Mouse (Mus musculus): ENCODE measurements around the gene Dapk3.
A peak's percentile ranks its signal among the peaks of the same experiment; 100 is the strongest.
"Not testable (repeated sequence)": the region's sequence is repeated elsewhere in the genome, so short reads cannot be mapped to it uniquely, and the experiment has no call there.

Gene Dapk3

GRCm38 (mm10) chr10:81179451-81180342 lies 3.1 kb upstream of the Dapk3 start:
- no peak for DNase-seq

GRCm38 (mm10) chr10:81180946-81181345 lies 1.9 kb upstream of the Dapk3 start:
- no peak for DNase-seq

- not testable (repeated sequence) for DNase-seq
These were observed 945 bp upstream of the Dapk3 start for GRCm38 (mm10) chr10:81181860-81182259.

DNA sequence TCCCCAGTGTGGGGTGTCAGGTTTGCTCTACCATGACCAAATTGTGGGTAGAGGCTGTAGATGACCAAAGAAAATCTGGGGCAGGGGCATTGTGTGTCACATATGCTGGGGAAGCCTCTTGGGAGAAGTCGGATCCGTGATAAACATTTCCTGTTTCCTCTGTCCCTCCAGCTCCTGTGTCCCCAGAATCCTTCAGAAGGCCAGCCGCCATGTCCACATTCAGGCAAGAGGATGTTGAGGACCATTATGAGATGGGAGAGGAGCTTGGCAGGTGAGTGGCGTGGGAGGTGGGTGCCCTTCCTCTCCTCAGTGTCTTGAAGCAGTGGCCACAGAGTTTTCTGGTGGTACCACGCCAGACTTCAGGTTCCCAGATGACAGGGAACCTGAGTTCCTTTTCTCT lies 1.0 kb downstream of the Dapk3 start, which contains the start of gene 4930442H23Rik:
TSS of gene 4930442H23Rik (minus strand) at position 45 of the 400 bp plus-strand sequence.
- no peak for DNase-seq

DNA sequence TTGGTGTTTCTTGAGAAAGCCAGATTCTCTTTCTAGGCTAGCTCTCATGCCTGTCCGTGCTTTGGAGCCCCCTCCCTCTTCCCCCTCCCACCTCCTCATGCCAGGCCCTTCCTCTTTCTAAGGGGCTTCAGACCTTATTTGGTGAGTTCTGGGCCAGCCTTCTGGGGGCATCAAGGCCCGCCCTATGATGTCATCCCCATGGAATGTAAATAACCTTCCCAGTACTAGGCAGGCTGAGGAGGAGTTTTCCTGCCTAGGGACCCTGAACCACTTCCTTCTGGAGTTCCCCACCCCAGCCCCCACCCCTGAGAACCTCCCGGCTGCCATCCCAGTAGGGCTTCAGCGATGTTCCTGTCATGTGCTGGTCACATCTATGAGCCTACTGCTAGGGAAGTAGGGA lies 2.0 kb downstream of the Dapk3 start:
- no peak for DNase-seq

DNA sequence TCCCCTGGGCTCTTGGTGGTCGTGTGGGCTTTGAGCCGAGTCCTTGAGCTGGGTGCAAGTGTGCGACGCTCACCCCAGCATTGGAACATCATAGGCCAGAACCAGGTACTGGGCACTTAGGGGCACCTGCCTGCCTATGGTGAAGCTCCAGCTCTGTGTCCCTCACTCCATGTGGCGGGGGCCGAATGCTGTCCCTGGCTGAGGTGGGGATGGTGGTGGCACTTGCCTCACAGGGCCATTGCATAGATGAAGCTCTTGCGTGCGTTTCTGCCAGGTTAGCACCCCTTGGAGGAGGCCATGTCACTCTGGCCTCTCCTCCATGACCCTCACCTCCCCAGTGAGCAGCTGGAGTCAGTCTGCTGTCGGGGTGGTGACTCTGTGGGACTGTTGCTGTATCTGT lies 4.4 kb downstream of the Dapk3 start:
- no peak for DNase-seq

DNA sequence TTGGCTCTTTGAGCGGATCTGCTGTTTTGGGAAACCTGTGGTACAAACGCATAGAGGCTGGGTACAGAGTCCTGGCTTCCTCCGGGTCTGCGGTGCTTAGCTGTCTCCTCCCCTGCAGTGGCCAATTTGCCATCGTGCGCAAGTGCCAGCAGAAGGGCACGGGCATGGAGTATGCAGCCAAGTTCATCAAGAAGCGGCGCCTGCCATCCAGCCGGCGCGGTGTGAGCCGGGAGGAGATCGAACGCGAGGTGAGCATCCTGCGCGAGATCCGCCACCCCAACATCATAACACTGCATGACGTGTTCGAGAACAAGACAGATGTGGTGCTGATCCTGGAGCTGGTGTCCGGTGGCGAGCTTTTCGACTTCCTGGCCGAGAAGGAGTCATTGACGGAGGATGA lies 7.0 kb downstream of the Dapk3 start:
- DNase-seq: no peak

DNA sequence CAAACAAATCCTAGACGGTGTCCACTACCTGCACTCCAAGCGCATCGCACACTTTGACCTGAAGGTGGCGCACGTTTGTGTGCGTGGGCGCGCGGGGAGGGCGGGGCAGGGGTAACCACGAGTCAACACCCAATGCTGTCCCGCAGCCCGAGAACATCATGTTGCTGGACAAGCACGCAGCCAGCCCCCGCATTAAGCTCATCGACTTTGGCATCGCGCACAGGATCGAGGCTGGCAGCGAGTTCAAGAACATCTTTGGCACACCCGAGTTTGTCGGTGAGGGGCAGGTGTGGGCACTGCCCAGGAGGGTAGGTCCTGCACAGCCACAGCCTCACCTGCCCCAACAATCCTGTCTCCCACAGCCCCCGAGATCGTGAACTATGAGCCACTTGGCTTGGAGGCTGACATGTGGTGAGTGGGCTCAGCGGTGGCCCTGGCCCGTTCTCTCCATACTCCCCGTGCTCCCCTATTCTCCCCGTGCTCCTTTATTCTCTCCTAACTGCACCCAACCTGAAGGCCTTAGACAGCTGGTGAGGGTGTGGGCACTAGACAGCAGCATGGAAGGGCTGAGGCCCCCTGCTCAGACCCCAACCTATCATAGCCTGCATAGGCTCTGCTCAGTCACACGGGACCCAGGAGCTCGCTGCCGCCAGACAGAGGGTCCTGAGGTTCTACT lies 7.6 kb downstream of the Dapk3 start:
- DNase-seq: no peak

DNA sequence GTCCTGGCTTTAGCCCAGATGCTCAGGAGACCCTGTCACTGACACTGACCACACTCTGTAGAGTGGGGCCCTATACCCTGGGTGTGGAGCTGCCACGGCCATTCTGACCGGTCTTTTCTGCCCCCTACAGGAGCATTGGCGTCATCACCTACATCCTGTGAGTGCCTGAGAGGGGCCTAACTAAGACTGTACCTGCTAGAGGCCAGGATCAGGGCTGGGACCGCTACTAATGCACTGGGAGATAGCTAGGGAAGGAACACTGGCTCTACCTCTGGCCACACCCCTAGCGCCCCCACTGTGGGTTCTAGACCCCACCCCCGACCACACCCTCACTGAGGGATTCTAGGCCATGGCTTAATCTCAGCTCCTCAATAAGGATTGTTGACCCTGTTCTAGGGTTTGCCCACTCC lies 8.1 kb downstream of the Dapk3 start:
- DNase-seq: no peak

DNA sequence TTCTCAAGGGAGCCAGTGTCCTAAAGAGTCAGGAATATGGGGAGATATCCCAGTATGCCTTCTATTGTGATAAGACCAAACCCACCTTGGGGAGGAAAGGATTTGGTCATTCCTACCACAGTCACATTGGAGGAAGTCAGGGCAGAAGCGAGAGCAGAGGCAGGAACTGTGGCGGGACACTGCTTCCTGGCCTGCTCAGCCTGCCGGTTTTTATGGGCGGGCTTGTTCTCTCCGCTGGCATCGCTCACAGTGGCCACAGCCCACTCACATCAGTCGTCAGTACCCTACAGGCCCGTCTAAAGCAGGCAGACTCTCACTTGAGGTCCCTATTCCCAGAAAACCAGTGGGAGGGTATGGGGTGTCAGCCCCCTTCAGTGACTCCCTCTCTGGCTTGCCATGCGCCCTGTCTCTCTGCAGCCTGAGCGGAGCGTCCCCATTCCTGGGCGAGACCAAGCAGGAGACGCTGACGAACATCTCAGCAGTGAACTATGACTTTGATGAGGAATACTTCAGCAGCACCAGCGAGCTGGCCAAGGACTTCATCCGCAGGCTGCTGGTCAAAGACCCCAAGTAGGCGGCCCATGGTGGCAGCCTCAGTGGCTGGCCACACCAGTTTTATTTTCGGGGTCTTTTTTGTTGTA lies 8.7 kb downstream of the Dapk3 start:
- no peak for DNase-seq

DNA sequence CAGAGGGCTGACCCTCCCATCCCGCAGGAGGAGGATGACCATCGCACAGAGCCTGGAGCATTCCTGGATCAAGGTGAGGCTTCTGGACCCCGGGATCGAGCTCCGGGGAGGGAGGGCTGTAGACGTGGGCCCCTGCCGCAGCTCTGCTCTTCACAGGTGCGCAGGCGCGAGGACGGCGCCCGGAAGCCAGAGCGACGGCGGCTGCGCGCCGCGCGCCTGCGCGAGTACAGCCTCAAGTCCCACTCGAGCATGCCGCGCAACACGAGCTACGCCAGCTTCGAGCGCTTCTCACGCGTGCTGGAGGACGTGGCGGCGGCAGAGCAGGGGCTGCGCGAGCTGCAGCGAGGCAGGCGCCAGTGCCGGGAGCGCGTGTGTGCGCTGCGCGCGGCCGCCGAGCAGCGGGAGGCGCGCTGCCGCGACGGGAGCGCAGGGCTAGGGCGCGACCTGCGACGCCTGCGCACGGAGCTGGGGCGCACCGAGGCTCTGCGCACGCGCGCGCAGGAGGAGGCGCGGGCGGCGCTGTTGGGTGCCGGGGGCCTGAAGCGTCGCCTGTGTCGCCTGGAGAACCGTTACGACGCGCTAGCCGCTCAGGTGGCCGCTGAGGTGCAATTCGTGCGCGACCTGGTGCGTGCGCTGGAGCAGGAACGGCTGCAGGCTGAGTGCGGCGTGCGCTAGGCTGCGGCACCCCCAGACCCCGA lies 9.6 kb downstream of the Dapk3 start:
- peak; percentile 83 for DNase-seq

DNA sequence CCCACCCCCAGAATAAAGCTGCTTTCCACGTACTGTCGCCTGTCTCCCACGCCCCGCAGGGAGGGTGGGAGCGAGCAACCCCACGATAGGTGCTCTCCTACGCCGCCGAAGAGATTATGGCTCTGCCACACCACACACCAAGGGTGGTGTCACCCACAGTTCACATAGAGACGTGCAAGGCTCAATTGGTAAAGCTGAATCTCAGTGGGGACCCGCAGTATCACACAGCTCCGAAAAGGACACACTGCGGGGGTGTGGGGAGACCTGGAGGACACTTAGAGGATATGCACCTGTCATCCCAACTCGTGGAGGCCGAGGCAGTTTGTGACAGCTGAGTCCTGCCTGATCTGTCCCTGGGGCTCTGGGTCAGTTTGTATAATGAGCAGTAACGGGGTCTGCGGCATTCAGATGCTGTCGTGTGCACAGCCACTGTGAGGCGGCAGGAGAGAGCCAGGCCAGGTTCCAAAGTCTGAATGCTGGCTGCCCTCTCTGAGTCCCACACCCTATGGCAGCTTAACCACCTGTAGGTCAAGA lies 10.2 kb downstream of the Dapk3 start:
- no peak for DNase-seq

DNA sequence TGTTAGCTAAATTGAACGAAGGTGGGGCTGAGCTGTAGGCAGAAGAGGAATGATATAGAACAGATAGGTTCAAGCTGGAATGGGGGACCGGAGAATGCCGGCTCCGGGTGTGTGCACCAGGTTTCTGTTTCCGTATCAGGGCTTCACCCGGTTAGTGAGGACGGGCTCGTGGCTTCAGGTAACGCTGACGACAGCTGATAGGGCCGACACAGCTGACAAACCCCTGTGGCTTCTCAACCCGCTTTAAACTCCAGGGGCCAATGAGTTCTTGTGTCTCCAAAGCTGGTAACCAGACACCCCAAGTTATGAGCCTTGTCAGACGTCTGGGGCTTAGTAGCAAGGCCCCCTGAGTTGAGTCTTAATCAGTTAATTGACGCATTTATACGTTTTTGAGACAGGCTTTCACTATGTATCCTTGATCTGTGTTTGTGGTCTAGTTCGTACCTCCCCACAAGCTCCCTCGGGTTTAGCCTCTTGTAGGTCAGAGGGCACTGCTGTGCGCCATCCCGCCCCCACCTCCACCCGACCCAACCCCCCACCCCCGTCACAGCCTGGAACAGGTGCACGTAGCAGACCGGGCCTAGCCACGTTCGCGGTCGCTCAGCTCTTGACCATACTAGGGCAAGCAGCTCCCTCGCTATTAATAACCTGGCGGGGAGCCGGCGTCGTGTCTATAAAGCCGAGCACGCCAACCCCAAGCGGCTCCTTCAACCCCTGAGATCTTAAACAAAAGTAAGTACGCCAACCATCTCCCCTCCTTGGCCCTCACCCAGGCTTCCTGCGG lies 11.4 kb downstream of the Dapk3 start:
- no peak for DNase-seq

DNA sequence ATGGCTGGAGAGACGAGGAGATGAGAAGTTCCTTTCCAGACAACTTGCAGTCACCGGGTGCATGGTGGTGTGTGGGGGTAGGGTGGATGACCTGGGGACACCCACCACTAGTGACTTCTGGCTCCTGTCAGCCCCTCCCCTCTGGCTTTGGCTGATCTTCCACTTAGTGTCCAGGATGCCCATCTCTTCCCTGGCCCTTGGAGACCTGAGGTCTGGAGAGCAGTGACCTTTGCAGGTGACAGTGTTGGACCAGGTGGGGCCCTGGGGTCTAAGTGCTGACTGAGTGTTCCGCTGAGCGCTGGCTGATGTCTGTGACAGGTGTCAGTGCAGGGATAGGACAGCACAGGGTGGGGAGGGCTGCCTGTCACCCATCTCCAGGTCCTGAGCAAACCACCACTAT lies 12.5 kb downstream of the Dapk3 start:
- DNase-seq: no peak

DNA sequence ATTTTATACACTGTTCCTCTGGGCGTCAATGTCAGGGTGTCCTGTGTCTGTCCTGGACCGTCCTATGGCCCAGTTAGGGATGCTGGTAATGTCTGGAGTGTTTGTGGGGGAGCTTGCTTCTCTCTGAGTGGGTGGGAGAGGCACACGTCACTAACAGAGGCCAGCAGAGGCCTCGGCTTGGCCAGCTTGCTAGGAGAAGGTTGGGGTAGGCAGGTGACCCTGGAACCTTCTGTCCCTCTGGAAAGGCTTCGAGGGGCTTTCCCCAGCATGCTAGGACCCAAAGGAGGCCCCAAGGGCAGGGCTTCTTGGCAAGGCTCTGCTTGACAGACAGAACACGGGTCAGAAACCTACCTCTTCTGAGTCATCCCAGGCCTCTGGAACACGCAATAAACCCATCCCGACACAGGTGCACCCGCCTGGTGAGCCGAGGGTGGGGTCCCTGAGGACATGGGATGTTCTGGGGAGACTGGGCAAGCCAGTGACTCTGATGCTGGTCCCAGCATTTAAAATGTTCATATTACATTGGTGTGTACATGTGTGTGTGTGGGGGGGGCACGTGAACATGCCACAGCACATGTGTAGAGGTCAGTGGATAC lies 13.8 kb downstream of the Dapk3 start:
- DNase-seq: no peak

DNA sequence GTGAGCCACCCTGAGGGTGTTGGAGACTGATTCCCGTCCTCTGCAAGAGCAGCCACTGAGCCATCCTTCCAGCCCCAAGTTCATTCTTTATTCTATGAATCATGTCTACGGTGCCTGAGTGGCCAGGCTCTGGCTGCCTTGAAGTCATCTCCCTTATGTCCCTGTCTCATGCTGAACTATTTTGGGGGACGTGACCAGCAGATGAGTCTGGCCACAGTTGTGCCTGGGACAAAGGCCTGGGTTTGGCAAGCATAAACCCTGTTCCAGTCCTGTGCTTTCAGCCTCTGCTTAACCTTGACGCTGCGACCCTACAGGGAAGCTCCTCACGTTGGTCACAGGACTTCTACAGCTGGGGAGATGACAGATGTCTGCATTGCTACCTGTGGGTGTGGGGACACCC lies 14.5 kb downstream of the Dapk3 start:
- no peak for DNase-seq

DNA sequence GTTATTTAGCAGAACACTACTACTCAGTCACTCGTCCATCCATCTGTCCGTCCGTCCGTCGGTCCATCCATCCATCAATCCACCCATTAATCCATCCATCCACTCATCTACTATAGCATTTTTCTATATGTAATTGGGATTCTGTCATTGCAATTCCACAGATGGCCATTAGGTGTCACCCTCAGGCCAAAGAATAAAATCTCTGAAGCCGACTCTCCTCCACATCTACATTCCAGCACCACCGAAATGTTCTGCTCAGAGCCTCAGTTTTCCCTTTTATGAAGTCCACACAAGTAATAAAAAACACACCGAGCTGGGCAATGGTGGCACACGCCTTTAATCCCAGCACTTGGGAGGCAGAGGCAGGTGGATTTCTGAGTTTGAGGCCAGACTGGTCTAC lies 15.4 kb downstream of the Dapk3 start:
- DNase-seq: peak; percentile 71

GRCm38 (mm10) chr10:81198990-81199389 lies 16.2 kb downstream of the Dapk3 start:
- DNase-seq: no peak

DNA sequence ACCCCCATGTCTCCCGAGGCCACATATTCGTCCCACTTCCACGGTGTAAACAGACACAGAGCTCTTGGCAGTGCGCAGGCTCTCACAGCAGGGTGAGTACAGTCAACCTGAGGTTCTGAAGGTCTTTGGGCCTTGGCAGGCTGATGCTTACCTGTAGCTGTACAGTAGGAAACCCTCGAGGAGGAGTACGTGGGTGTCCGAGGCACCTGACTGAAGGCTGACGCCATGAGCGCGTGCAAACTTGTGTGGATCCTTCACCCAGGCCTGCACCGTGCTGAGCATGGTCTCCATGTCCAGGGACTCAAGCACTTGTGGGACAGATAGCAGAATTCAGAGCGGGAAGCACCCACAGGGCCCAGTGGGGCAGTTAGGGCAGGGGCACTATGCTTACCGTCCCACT lies 17.3 kb downstream of the Dapk3 start:
- DNase-seq: no peak

DNA sequence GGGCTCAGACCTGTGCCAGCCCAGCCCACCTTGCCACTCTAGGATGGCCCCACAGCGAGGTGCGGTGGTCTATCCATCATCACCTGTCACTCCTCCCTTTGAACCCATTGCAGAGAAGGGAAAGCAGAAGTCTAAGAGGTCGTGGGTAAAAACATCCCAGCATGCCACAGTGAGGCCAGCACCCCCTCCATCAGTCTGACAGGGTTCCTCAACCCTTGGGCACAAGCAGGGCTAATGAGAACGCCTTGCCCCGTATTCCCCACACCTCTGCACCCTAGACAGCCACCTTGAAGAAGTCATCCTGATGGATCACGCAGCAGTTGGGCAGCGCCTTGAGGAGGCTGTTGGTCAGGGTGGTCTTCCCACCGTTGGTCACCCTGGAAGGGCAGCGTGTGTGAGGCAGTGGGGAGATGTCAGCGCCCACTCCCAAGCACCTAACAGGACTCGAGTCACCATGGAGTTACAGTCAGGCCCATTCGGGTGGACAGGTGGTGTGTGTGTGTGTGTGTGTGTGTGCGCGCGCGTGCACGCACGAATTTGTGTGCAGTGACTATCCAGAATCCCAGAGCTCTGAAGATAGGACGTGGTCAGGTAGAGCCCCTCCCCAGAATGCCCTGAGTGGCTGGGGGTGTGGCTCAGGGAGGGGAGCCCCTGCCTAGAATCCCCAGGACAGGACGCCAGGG lies 17.9 kb downstream of the Dapk3 start:
- DNase-seq: no peak
